Mouse (Mus musculus): ENCODE data around the gene Osbpl8. TPM values are rescaled to one million over a fixed set of nuclear protein-coding genes. Genes with fewer than 3 reads are reported as not detected.

Gene Osbpl8
- total and polyA plus RNA-seq, 2 experiments from 2014 or later = 16.6 to 89.5 TPM

DNA sequence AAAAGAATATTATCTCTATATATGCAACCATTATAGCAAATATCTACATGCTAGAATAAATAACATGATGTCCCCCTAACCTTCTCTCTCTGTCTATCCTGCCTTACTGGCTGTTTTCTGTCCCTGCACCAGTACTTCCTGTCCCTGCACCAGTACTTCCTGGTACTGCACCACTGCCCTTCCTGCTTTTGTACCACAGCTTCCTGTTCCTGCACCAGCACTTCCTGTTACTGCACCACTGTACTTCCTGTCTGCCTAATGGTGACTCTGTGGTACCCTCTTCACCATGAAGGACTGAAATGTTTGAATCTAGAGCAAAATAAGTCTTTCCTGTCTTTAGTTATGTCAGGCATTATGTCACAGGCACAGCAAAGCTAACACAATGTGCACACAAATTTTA, 156.0 kb downstream of the Osbpl8 start:
- Histone ChIP-seq H3K4me3 (ENCODE audit: low read depth, low read length) (no peak overlapping the region), H3K4me1 (ENCODE audit: insufficient read depth) (no peaks in the 10 kb centered on the region), H3K4me2 (ENCODE audit: low read depth) (no peak overlapping the region), H3K9ac (no peak overlapping the region), H3K36me3 (ENCODE audit: insufficient read depth) (no peaks in the 10 kb centered on the region), H3K9me3 (ENCODE audit: low read length) (no peaks in the 10 kb centered on the region), H3K27ac (ENCODE audit: low read depth, low read length) (no peak overlapping the region), H3K27me3 (ENCODE audit: insufficient read depth, low read length) (no peaks in the 10 kb centered on the region)
- ATAC-seq (no peak), DNase-seq (no peak)
- TF ChIP-seq CTCF (IDR thresholded peaks at IDR 0.05; ENCODE audit: low read depth) = no peak

DNA sequence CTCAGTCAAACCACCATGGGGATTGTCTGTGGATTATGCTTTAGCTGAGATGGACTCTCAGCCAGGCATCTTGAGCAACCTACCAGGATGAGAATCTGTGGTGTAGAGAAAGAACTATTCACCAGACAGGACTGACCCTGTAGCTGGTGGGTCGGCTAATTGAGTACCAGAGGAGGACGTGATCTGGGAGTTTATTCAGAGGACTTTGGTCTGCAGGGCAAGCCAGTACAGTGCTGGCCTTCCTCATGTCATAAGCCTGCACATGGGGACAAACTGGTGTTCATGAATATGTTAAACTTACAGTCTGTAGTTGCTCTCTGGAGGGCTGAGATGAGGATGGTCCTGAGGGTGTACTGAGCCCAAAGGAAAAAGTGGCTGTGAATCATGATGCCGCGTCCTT, 163.4 kb downstream of the Osbpl8 start:
- TF ChIP-seq CTCF (IDR thresholded peaks at IDR 0.05; ENCODE audit: low read depth) = no peak
- Histone ChIP-seq H3K4me1 (ENCODE audit: insufficient read depth) (no peaks in the 10 kb centered on the region), H3K36me3 (ENCODE audit: insufficient read depth) (no peaks in the 10 kb centered on the region), H3K27ac (ENCODE audit: low read depth, low read length) (no peak overlapping the region), H3K4me2 (ENCODE audit: low read depth) (no peak overlapping the region), H3K9me3 (ENCODE audit: low read length) (no peaks in the 10 kb centered on the region), H3K27me3 (ENCODE audit: insufficient read depth, low read length) (no peaks in the 10 kb centered on the region), H3K4me3 (ENCODE audit: low read depth, low read length) (no peak overlapping the region), H3K9ac (no peak overlapping the region)
- DNase-seq (no peak), ATAC-seq (no peak)
- WGBS = 80% methylated on average over 4 of the region's 4 CpGs

DNA sequence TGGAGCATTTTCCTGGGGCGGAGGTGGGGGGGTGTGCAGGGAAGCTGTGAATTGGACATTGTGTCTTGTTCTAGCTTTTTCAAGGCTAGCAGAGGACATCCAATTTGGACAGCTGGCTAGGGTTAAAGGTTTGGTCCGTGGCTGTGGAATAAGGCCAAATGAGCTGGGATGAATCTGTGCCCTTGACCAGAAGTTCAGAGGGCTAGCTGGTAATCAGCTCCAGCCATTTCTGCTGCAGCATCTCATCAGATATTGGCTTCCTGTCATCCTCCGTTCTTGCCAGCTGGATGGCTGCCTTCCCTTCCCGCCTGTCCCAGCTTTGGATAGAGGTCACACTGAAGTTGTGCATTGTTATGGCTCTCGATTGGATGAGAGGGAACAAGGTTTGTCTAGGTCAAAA, 164.8 kb downstream of the Osbpl8 start:
- Histone ChIP-seq H3K27me3 (ENCODE audit: insufficient read depth, low read length) (no peaks in the 10 kb centered on the region), H3K4me2 (ENCODE audit: low read depth) (no peak overlapping the region), H3K4me1 (ENCODE audit: insufficient read depth) (no peaks in the 10 kb centered on the region), H3K36me3 (ENCODE audit: insufficient read depth) (no peaks in the 10 kb centered on the region), H3K9ac (no peak overlapping the region), H3K27ac (ENCODE audit: low read depth, low read length) (no peak overlapping the region), H3K4me3 (ENCODE audit: low read depth, low read length) (no peak overlapping the region), H3K9me3 (ENCODE audit: low read length) (no peaks in the 10 kb centered on the region)
- TF ChIP-seq CTCF (IDR thresholded peaks at IDR 0.05; ENCODE audit: low read depth) = no peak
- ATAC-seq (no peak), DNase-seq (no peak)
- 83% methylated on average over 5 of the region's 5 CpGs for WGBS

GRCm38 (mm10) chr10:111334902-111335301, 170.3 kb downstream of the Osbpl8 start:
- Histone ChIP-seq H3K4me1 (ENCODE audit: insufficient read depth) (no peaks in the 10 kb centered on the region), H3K9ac (no peak overlapping the region), H3K36me3 (ENCODE audit: insufficient read depth) (no peaks in the 10 kb centered on the region), H3K4me2 (ENCODE audit: low read depth) (no peak overlapping the region), H3K27me3 (ENCODE audit: insufficient read depth, low read length) (no peaks in the 10 kb centered on the region), H3K9me3 (ENCODE audit: low read length) (no peaks in the 10 kb centered on the region), H3K27ac (ENCODE audit: low read depth, low read length) (no peak overlapping the region), H3K4me3 (ENCODE audit: low read depth, low read length) (no peak overlapping the region)
- WGBS = 95% methylated on average over 2 of the region's 2 CpGs
- ATAC-seq (no peak), DNase-seq (no peak)
- TF ChIP-seq CTCF (IDR thresholded peaks at IDR 0.05; ENCODE audit: low read depth) = no peak

GRCm38 (mm10) chr10:111335517-111336352, 171.2 kb downstream of the Osbpl8 start:
- TF ChIP-seq CTCF (IDR thresholded peaks at IDR 0.05; ENCODE audit: low read depth) = no peak
- Histone ChIP-seq H3K4me3 (ENCODE audit: low read depth, low read length) (0 out of 2 replicates have a peak overlapping the region, but pooled peaks have one; percentile 1), H3K36me3 (ENCODE audit: insufficient read depth) (no peaks in the 10 kb centered on the region), H3K9ac (no peak overlapping the region), H3K9me3 (ENCODE audit: low read length) (no peaks in the 10 kb centered on the region), H3K27me3 (ENCODE audit: insufficient read depth, low read length) (no peaks in the 10 kb centered on the region), H3K27ac (ENCODE audit: low read depth, low read length) (no peak overlapping the region), H3K4me2 (ENCODE audit: low read depth) (peak overlapping the region; percentile 8; the same call in 1 of the 2 replicates), H3K4me1 (ENCODE audit: insufficient read depth) (no peaks in the 10 kb centered on the region)
- 20% methylated on average over 29 of the region's 29 CpGs for WGBS
- DNase-seq (no peak), ATAC-seq (no peak)

DNA sequence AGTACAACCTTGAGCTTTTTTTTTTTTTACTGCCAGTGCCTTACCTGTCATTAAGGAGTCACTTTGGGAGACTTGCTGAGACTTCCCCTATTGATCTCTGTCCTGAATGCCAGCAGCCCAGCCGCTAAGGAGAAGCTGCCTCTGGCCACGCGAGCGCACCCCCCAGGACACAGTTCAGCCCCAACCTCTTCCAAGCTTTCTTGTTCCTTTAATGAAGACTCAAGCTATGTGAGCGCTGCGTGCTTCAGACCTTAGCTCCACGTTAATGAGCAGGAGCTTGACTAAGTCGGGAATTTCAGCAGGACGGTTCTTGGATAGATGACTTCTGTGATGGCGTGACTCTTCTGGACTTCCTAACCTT, 171.8 kb downstream of the Osbpl8 start:
- no peaks in the 10 kb centered on the region for H3K9me3 ChIP-seq (ENCODE audit: low read length)
- no peak overlapping the region for H3K27ac ChIP-seq (ENCODE audit: low read depth, low read length)
- no peaks in the 10 kb centered on the region for H3K4me1 ChIP-seq (ENCODE audit: insufficient read depth)
- H3K9ac ChIP-seq = no peak overlapping the region
- no peak for DNase-seq
- H3K27me3 ChIP-seq (ENCODE audit: insufficient read depth, low read length) = no peaks in the 10 kb centered on the region
- H3K36me3 ChIP-seq (ENCODE audit: insufficient read depth) = no peaks in the 10 kb centered on the region
- TF ChIP-seq CTCF (IDR thresholded peaks at IDR 0.05; ENCODE audit: low read depth) = no peak
- no peak for ATAC-seq
- H3K4me3 ChIP-seq (ENCODE audit: low read depth, low read length) = no peak overlapping the region
- 14% methylated on average over 10 of the region's 10 CpGs for WGBS
- 0 out of 2 replicates have a peak overlapping the region, but pooled peaks have one; percentile 8 for H3K4me2 ChIP-seq (ENCODE audit: low read depth)

- no peaks in the 10 kb centered on the region for H3K36me3 ChIP-seq (ENCODE audit: insufficient read depth)
- H3K27ac ChIP-seq (ENCODE audit: low read depth, low read length) = no peak overlapping the region
- 66% methylated on average over 11 of the region's 11 CpGs for WGBS
- H3K4me1 ChIP-seq (ENCODE audit: insufficient read depth) = no peaks in the 10 kb centered on the region
- H3K9ac ChIP-seq = no peak overlapping the region
- H3K4me2 ChIP-seq (ENCODE audit: low read depth) = no peak overlapping the region
- no peak for DNase-seq
- TF ChIP-seq CTCF (IDR thresholded peaks at IDR 0.05; ENCODE audit: low read depth) = no peak
- ATAC-seq = no peak
- no peaks in the 10 kb centered on the region for H3K27me3 ChIP-seq (ENCODE audit: insufficient read depth, low read length)
- H3K4me3 ChIP-seq (ENCODE audit: low read depth, low read length) = no peak overlapping the region
- no peaks in the 10 kb centered on the region for H3K9me3 ChIP-seq (ENCODE audit: low read length)
Measured at GRCm38 (mm10) chr10:111339296-111339695, 174.7 kb downstream of the Osbpl8 start.
